Mouse (Mus musculus) heart, embryonic 10.5 days (tissue): Measurements from ENCODE around the gene Guk1. TPM values are rescaled to one million over a fixed set of nuclear protein-coding genes. Genes with fewer than 3 reads are reported as not detected.
A peak's percentile ranks its signal among the peaks of the same experiment; 100 is the strongest.

Experiments
- DNase-seq: peaks from one replicate; pipeline ENCODE4 v3.0.0-alpha.2; 2017; ENCODE audit warnings: low spot score
- H3K27ac ChIP-seq: fragments of 300-500 bp; sonication (generic); 2 replicates; pipeline ENCODE4 v1.5.1; 2016; ENCODE audit warnings: mild to moderate bottlenecking
- H3K27me3 ChIP-seq: fragments of 300-500 bp; sonication (generic); 2 replicates; pipeline ENCODE4 v1.6.1; 2016; ENCODE audit warnings: mild to moderate bottlenecking; ENCODE audit not compliant: poor library complexity, insufficient read depth, severe bottlenecking
- H3K36me3 ChIP-seq: fragments of 300-500 bp; sonication (generic); 2 replicates; pipeline ENCODE4 v1.6.1; 2016; ENCODE audit warnings: mild to moderate bottlenecking, moderate library complexity
- H3K4me1 ChIP-seq: fragments of 300-500 bp; sonication (generic); 2 replicates; pipeline ENCODE4 v1.6.1; 2016; ENCODE audit warnings: mild to moderate bottlenecking
- H3K4me3 ChIP-seq: fragments of 300-500 bp; sonication (generic); 2 replicates; pipeline ENCODE4 v1.5.1; 2016; ENCODE audit warnings: mild to moderate bottlenecking, moderate library complexity
- H3K9me3 ChIP-seq: fragments of 300-500 bp; sonication (generic); 2 replicates; pipeline ENCODE4 v1.6.1; 2016; ENCODE audit warnings: mild to moderate bottlenecking, moderate library complexity
- WGBS: fragments of 180-500 bp; shearing (Covaris S2); methylation state at CpG from one replicate; pipeline ENCODE4 v1.1.7; 2016; 5-methylcytosine and 5-hydroxymethylcytosine counted together
- polyA plus RNA-seq: library from polyadenylated mRNA; unstranded; fragments of >200 nt; fragmentation: Nextera tagmentation; extraction: Ambion mirVana; gene quantifications from 2 replicates; pipeline ENCODE4 v1.2.1, GENCODE M21; 2016

Gene Guk1
- polyA plus RNA-seq, 1 experiment from 2014 or later, result 152 TPM

- Histone ChIP-seq H3K27me3 (peaks cover 54% of the 10 kb centered on the region), H3K4me3 (no peak overlapping the region), H3K27ac (no peak overlapping the region; the same call in 1 of the 2 replicates), H3K4me1 (peaks cover 14% of the 10 kb centered on the region), H3K9me3 (no peaks in the 10 kb centered on the region), H3K36me3 (no peaks in the 10 kb centered on the region)
- DNase-seq, result no peak
- WGBS, result 67% methylated on average over 4 of the region's 4 CpGs
Observed at GRCm38 (mm10) chr11:59170549-59170948, 21.5 kb downstream of the Guk1 start.

DNA sequence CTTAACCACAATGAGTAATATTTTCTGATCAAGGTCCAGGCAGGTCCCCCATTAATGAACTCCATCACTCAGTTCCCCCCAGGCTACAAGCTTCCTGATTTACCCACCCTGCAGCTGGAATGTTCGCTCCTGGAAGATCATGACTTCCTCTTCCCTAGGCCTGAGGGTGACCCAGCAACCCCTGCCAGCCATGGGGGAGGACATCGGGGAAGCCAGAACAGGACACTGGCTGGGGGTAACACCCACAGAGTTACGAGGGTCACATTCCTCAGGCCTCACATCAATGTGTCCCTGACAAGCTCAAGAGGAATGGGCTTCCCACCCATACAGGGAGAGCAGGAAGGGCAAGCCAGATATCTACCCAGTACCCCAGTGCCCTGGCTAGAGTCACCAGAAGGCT lies 22.2 kb downstream of the Guk1 start:
- Histone ChIP-seq H3K9me3 (no peaks in the 10 kb centered on the region), H3K27me3 (peaks cover 47% of the 10 kb centered on the region), H3K4me3 (no peak overlapping the region), H3K27ac (no peak overlapping the region), H3K36me3 (no peaks in the 10 kb centered on the region), H3K4me1 (peaks cover 19% of the 10 kb centered on the region)
- WGBS, result 50% methylated on average over 3 of the region's 3 CpGs
- DNase-seq, result no peak

DNA sequence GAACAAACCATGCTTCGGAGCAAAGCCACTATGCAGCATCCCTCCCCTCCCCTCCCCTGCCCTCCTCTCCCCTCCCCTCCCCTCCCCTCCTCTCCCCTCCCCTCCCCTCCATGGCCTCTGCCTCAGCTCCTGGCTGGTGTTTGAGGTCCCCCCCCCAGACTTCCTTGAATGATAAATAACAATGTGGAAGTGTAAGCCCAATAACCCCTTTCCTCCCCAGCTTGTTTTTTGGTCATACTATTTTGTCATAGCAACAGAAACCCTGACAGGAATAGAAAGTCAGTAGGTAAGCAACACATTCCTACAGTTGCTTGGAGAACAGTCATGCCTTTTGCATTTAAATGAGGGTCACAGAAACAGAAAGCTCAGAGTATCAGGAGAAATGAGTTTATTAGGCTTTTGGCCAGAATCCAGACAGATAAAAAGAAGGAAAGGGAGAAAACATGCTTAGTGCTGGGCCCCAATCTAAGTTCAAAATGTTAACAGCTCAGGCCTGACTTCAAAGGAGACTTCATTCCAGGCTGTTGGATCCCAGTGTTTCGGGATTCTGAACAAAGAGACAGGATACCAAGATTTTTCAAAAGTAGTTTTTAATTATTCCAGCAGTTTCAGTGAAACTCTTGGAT lies 26.3 kb downstream of the Guk1 start:
- Histone ChIP-seq H3K4me3 (no peak overlapping the region), H3K9me3 (no peaks in the 10 kb centered on the region), H3K27me3 (peaks cover 7% of the 10 kb centered on the region; the same call in 1 of the 2 replicates), H3K27ac (peak overlapping the region; percentile 99; the same call in 1 of the 2 replicates), H3K36me3 (peaks cover 4% of the 10 kb centered on the region; the same call in 1 of the 2 replicates), H3K4me1 (peaks cover 47% of the 10 kb centered on the region)
- no peak for DNase-seq
- 49% methylated on average over 2 of the region's 2 CpGs for WGBS

GRCm38 (mm10) chr11:59164384-59164783 lies 27.6 kb downstream of the Guk1 start:
- peaks cover 4% of the 10 kb centered on the region; the same call in 1 of the 2 replicates for H3K36me3 ChIP-seq
- DNase-seq, result peak; percentile 84
- 57% methylated on average over 9 of the region's 9 CpGs for WGBS
- H3K9me3 ChIP-seq, result no peaks in the 10 kb centered on the region
- no peaks in the 10 kb centered on the region for H3K27me3 ChIP-seq
- peak overlapping the region; percentile 99 for H3K27ac ChIP-seq
- peak overlapping the region; percentile 84; the same call in 1 of the 2 replicates for H3K4me3 ChIP-seq
- H3K4me1 ChIP-seq, result peaks cover 36% of the 10 kb centered on the region

- Histone ChIP-seq H3K4me1 (peaks cover 36% of the 10 kb centered on the region), H3K27ac (peak within 1 kb of the TSS; percentile 99), H3K27me3 (no peaks in the 10 kb centered on the region), H3K4me3 (peak within 1 kb of the TSS; percentile 84), H3K9me3 (no peaks in the 10 kb centered on the region), H3K36me3 (peaks cover 10% of the 10 kb centered on the region; the same call in 1 of the 2 replicates)
- peak; percentile 100 for DNase-seq
- 3% methylated on average over 68 of the region's 68 CpGs for WGBS
Observed at GRCm38 (mm10) chr11:59163255-59164236, 28.5 kb downstream of the Guk1 start, which contains the start of gene Iba57. Gene Iba57 (minus strand): TSS chr11:59163739.

DNA sequence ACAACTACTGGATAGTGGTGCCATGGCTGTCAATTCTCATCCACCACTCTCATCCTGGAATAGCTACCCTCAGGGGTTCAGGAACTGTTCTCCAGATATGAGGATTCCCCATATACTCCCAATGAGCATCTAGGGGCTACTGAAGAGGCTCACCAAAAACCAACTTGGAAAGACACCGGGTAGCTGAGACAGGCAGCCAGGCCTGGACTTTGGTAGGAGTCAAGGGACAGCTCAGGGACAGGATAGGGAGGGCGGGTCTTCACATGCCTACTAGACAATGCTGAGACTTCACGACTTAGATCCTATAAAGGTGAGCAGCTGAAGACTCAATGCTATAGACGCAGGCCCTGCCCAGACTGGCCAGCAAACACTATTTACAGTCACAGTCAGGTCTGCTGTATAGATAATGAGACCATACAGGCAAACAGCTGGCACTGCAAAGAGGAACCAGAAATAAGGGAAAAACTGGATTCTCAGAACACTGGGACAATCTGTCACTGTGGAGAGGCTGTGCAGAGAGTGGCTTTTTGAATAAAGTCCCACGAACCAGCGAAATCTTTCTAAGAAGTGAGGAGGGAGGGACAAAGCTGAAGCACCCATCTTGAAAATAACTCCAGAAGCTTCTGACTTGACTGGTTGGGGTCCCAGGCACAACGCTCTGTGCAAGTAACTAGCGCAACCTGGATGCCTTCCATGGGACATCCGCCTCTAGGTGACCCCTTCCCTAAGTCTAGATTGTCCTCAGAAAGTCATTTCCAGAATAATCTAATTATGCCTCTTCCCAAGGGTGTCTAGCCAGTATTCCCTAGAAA lies 29.4 kb downstream of the Guk1 start:
- Histone ChIP-seq H3K9me3 (no peaks in the 10 kb centered on the region), H3K27ac (peak overlapping the region; percentile 99), H3K4me3 (peak overlapping the region; percentile 84), H3K36me3 (peaks cover 18% of the 10 kb centered on the region), H3K27me3 (no peaks in the 10 kb centered on the region), H3K4me1 (peaks cover 36% of the 10 kb centered on the region)
- no peak for DNase-seq
- 55% methylated on average over 9 of the region's 9 CpGs for WGBS

DNA sequence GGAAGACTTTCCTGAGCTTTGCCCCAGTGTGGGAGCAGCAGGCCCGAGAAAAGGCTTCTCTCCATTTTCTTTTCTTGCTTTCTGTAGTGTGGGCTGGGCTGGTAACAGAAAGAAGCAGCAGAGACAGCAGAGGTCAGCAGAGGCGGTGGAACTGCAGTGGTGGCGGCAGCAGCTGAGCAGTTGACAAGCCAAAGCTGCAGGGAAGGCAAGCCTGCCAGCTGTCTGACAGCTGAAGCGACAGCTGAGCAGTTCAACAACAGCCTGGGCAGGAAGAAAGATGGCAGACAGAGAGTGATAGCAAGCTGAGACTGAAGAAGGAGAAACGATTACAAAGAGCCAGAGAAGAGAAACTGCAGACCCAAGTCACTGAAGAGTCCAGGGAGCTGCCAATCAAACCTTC lies 30.6 kb downstream of the Guk1 start:
- no peak overlapping the region for H3K27ac ChIP-seq
- peaks cover 29% of the 10 kb centered on the region for H3K36me3 ChIP-seq
- H3K27me3 ChIP-seq, result no peaks in the 10 kb centered on the region
- H3K4me1 ChIP-seq, result peaks cover 36% of the 10 kb centered on the region
- 58% methylated on average over 5 of the region's 5 CpGs for WGBS
- no peak overlapping the region for H3K4me3 ChIP-seq
- DNase-seq, result no peak
- no peaks in the 10 kb centered on the region for H3K9me3 ChIP-seq

DNA sequence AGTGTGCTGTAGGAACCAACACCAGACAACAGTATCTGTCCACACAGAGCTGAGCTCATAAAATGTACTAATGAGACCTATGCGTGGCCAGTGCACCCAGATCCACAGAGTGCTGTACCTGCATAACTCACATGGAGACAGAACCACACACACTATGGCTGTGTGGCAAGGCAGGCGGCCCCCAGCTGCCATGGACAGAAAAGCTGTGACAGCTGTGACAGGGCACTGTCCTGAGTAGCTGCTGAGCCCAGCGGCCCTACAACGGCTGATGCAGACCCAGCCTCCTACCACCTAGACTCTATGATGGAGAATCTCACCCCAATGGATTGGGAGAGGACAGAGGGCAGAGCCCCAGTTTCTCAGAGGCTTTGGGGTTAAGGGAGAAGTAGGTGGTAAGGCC lies 32.5 kb downstream of the Guk1 start:
- H3K4me1 ChIP-seq, result peaks cover 26% of the 10 kb centered on the region
- H3K36me3 ChIP-seq, result peaks cover 40% of the 10 kb centered on the region
- H3K27ac ChIP-seq, result no peak overlapping the region
- no peaks in the 10 kb centered on the region for H3K27me3 ChIP-seq
- WGBS, result 90% methylated on average over 4 of the region's 4 CpGs
- H3K9me3 ChIP-seq, result no peaks in the 10 kb centered on the region
- no peak overlapping the region for H3K4me3 ChIP-seq
- DNase-seq, result no peak

- DNase-seq, result no peak
- no peaks in the 10 kb centered on the region for H3K27me3 ChIP-seq
- H3K27ac ChIP-seq, result no peak overlapping the region
- peaks cover 26% of the 10 kb centered on the region for H3K4me1 ChIP-seq
- H3K9me3 ChIP-seq, result no peaks in the 10 kb centered on the region
- no peak overlapping the region for H3K4me3 ChIP-seq
- WGBS, result 91% methylated on average over 13 of the region's 13 CpGs
- H3K36me3 ChIP-seq, result peaks cover 40% of the 10 kb centered on the region
Observed at GRCm38 (mm10) chr11:59159099-59159498, 32.9 kb downstream of the Guk1 start.

DNA sequence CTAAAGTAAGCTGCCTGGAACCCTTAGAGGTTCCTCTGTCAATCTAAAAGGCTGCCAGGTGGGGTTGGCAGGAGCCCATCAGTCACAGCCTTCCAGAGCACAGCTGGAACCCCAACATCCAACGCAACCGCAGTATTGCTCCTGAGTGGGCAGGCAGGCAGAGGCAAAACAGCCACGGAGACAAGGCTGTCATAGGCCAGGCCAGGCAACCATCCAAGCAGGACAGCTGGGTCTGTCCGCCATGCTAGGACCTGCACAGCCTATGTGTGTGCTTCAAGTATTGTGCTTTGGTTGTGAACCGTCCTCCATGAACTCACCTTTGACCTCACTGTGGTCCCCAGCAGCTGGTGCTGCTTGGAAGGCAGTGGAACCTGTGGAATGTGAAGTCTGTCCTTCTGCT lies 36.1 kb downstream of the Guk1 start:
- no peaks in the 10 kb centered on the region for H3K27me3 ChIP-seq
- no peak overlapping the region for H3K27ac ChIP-seq
- H3K4me3 ChIP-seq, result no peak overlapping the region
- no peak for DNase-seq
- peaks cover 9% of the 10 kb centered on the region for H3K4me1 ChIP-seq
- WGBS, result 86% methylated on average over 5 of the region's 5 CpGs
- peaks cover 38% of the 10 kb centered on the region for H3K36me3 ChIP-seq
- no peaks in the 10 kb centered on the region for H3K9me3 ChIP-seq

- 67% methylated on average over 7 of the region's 7 CpGs for WGBS
- H3K9me3 ChIP-seq, result no peaks in the 10 kb centered on the region
- no peak overlapping the region for H3K4me3 ChIP-seq
- DNase-seq, result no peak
- no peaks in the 10 kb centered on the region for H3K27me3 ChIP-seq
- 0 out of 2 replicates have a peak overlapping the region, but pooled peaks have one; percentile 62 for H3K27ac ChIP-seq
- peaks cover 9% of the 10 kb centered on the region for H3K4me1 ChIP-seq
- H3K36me3 ChIP-seq, result peaks cover 36% of the 10 kb centered on the region
Observed at GRCm38 (mm10) chr11:59154220-59154619, 37.8 kb downstream of the Guk1 start.

DNA sequence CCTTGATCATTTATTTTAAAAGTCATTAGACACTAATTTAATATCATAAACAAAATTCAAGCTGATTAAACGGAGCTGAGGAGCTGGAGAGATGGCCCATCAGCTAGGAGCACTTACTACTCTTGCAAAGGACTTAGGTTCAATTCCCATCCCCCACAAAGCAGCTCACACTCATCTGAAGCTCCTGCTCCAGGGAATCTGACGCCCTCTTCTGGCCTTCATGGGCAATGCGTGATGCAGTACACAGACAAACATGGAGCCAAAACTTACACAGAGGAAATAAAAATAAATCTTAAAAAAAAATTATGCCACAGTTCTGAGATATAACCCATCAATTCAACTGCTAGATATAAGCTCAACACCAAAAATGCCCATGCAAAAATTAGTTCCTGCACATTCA lies 40.3 kb downstream of the Guk1 start:
- Histone ChIP-seq H3K4me3 (no peak overlapping the region), H3K27me3 (no peaks in the 10 kb centered on the region), H3K36me3 (peaks cover 14% of the 10 kb centered on the region), H3K27ac (no peak overlapping the region), H3K9me3 (no peaks in the 10 kb centered on the region), H3K4me1 (peaks cover 9% of the 10 kb centered on the region; the same call in 1 of the 2 replicates)
- 28% methylated on average over 3 of the region's 3 CpGs for WGBS
- DNase-seq, result no peak
